Mouse (Mus musculus) bone marrow macrophage, adult 2 months (primary cell): ENCODE measurements around the gene Rbm42.

Experiments
- CTCF ChIP-seq: IDR thresholded peaks from 2 replicates; pipeline ENCODE4 v1.5.1; 2012; ENCODE audit warnings: low read depth, mild to moderate bottlenecking, low read length, moderate library complexity
- POLR2A ChIP-seq: IDR thresholded peaks from 2 replicates; pipeline ENCODE4 v1.6.1; 2012; ENCODE audit warnings: mild to moderate bottlenecking, low read depth, low read length, borderline replicate concordance

DNA sequence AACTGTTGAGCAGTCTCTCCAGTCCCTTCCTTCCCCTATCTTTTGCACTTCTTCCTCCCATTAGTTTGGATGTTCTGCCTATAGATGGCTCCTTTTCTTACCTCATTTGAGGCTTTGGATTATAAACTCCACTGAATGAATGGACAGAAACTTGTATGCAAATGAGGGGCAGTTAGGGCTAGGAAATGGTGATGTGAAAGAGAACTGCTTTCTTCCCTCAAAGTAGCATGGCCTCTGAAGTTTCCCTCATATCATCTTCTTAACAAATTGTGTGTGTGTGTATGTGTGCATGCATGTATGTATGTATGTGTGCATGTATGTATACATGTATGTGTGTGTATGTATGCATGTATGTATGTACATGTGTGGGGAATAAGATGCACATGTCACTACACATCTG, 21.1 kb downstream of the Rbm42 start:
- no peak for TF ChIP-seq CTCF
- no peak for TF ChIP-seq POLR2A
